Mouse (Mus musculus) adrenal gland, adult 8-10 months (tissue): ENCODE measurements around the gene Mdm2. TPM values are rescaled to one million over a fixed set of nuclear protein-coding genes. Genes with fewer than 3 reads are reported as not detected.

ENCODE experiments used
- DNase-seq: peaks from one replicate; pipeline ENCODE4 v3.0.0; 2022
- total RNA-seq, 4 experiments: library from RNA; stranded (reverse); gene quantifications; 2 replicates each; pipeline ENCODE4 v1.2.4; 2022

Gene Mdm2
- total RNA-seq, 4 experiments from 2014 or later = 51.0 to 82.1 (median 68.5) TPM

DNA sequence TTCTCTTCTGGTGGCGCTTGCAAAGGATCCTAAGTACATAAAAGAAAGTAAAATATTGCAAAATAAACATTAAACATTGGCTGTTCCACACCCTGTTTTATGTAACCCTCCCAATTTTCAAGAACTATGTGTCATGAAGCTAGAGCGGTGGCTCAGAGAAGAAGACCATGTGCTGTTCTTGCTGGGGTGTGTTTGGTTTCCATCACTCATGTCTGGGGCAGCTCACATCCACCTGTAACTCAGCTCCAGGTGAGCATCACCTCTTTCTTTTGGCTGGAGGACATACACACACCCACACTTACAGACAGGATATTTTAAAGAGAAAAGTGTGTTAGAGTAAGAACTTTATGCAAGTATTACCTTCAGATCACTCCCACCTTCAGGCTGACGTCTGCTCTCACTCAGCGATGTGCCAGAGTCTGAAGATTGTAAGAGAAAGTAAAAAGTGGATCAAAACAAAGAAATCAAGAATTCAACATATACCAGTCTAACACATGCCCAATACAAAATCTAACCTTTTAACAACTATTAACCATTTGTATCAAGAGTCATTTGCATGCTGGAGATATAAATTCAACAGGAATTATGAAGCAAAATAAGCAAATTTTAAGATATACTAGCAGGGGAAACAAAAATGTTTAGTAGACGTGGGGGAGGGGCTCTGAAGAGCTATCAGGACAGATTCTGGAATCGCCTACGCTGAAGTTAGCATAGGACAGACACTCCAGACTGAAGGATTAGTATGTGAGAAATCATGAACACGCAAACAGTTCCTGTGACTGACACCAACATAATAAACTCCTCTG, 14.3 kb downstream of the Mdm2 start:
- DNase-seq = no peak

DNA sequence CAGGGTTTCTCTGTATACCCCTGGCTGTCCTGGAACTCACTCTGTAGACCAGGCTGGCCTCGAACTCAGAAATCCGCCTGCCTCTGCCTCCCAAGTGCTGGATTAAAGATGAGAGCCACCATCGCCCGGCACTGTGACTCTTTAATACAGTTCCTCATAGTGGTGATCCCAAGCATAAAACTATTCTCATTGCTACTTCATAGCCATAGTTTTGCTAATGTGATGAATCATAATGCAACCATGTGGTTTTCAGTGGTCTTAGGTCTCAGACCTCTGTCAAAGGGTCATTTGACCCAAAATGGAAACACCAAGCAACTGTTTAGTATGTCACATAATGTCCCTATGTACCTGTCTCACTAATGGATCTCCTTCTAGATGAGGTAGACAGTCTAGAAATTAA, 15.0 kb downstream of the Mdm2 start:
- no peak for DNase-seq

DNA sequence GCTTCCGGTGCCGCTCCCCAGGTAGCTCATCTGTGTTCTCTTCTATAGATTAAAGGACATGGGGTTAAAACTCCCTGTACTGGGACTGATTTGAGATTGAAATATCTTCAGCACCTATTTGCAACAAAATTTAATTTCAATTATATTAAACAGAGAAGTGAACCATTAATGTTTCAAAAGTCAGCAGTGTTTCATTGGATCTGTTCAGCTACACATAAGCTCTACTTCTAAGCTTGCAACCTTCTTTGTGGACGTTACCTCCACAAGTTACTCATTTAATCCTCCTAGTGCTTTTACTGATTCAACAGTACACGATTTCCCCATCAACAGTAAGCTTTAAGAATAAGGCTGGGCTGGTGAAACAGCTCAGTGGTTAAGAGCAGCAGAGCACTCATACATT, 15.5 kb downstream of the Mdm2 start:
- no peak for DNase-seq

- no peak for DNase-seq
These were observed 16.2 kb downstream of the Mdm2 start for GRCm38 (mm10) chr10:117694255-117694953.

GRCm38 (mm10) chr10:117692953-117693352, 17.6 kb downstream of the Mdm2 start:
- no peak for DNase-seq

DNA sequence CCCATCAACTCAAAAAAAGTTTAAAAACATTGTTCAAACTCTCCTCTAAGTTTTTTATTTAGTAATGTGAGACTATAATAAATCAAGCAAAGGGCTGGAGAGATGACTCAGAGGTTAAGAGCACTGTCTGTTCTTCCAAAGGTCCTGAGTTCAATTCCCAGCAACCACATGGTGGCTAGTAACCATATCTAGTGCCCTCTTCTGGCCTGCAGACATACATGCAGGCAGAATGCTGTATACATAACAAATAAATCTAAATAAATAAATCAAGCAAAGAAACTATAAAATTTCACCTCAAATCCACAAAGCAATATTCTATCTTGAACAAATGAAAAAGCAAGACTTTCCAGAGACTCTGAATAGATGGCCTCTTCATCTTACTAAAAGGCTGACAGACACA, 18.4 kb downstream of the Mdm2 start:
- DNase-seq = no peak

GRCm38 (mm10) chr10:117691389-117691968, 19.1 kb downstream of the Mdm2 start:
- DNase-seq = no peak

GRCm38 (mm10) chr10:117690770-117691296, 19.7 kb downstream of the Mdm2 start:
- no peak for DNase-seq

GRCm38 (mm10) chr10:117690101-117690352, 20.5 kb downstream of the Mdm2 start:
- DNase-seq = no peak

DNA sequence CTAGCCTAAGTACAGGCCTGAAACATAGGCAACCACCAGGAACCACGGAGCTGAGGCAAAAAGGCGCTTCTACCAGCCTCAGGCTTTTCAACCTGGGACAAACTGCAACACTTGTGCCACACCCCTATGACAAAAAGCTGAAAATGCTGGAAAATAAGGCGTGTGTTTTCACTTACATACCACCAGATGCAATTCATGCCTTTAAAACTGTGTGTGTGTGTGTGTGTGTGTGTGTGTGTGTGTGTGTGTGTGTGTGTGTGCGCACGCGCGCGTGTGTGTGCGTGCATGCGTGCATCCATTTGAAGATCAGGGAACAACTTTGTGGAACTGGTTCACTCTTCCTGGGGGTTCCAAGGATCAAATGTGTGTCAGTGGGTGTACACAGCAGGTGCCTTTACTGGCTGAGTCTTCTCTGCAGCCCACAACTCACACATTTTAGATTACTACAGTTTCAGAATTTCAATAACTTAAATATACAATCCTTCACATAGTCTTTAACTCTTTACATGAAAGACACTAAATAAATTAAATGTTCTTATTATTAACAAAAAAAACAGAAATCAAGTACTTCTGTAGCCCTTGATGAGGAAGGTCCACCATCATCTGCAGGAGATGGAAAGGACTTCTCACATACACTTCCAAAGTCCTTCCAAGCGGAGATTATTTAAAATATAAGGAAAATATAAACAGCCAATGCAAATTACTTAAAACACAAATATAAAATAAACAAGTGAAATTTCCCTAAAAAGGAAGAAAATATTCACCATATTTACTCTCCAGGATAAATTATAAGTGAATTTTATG, 21.1 kb downstream of the Mdm2 start:
- DNase-seq = no peak

GRCm38 (mm10) chr10:117688204-117689151, 22.1 kb downstream of the Mdm2 start:
- no peak for DNase-seq

GRCm38 (mm10) chr10:117687577-117687976, 23.0 kb downstream of the Mdm2 start:
- no peak for DNase-seq

GRCm38 (mm10) chr10:117687018-117687417, 23.5 kb downstream of the Mdm2 start:
- DNase-seq = no peak

DNA sequence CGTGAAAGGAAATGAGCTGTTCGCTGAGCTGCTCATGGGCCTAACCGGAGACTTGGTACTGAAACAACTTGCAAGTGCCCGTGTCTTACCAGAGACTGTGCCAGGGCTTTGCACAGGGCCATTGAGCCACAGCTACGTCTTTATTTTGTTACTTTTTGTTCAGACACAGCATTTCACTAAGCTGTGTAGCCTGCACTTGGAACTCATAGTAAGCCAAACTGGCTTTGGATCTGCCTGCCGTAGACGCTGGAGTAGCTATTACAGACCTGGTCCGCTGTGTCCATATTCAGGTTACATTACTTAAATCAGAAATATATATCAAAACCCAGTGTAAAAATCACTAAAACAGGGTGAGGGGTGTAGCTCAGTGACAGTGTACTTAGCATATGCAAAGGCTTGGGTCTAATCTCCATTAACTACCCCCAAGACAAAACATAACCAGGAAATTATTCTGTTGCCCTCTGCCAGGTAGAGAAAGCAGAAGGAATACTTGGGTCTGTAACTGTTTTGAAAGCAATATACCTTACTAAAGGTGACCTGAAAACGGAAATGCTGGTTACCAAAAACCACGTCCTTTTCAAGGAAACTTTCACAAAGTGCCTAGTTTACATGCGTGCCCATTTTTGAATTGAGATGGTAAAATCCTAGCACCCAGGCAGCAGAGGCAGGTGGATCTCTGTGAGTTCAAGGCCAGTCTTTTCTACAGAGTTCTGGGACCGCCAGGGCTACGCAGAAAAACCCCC, 24.5 kb downstream of the Mdm2 start:
- no peak for DNase-seq

- DNase-seq = no peak
These were observed 25.2 kb downstream of the Mdm2 start for GRCm38 (mm10) chr10:117685171-117685848.

GRCm38 (mm10) chr10:117684298-117685170, 26.0 kb downstream of the Mdm2 start:
- DNase-seq = no peak

- DNase-seq = no peak
These were observed 26.9 kb downstream of the Mdm2 start for GRCm38 (mm10) chr10:117683734-117684037.

- no peak for DNase-seq
These were observed 27.5 kb downstream of the Mdm2 start for GRCm38 (mm10) chr10:117682858-117683733.
